Mouse (Mus musculus) T-helper 1 cell (primary cell): Measurements from ENCODE around the gene Bcl2l1.

ENCODE experiments used
- in situ Hi-C: fragments of 300-600 bp; cut with MboI, MseI; formaldehyde crosslinking; loops from one replicate; pipeline ENCODE4 v1.15.1; 2025; ENCODE audit warnings: high pct_unique_total_duplicates

The Bcl2l1 gene

GRCm38 (mm10) chr2:152740490-152740889 lies 91.0 kb downstream of the Bcl2l1 start:
- in situ Hi-C loops: no loop called here

DNA sequence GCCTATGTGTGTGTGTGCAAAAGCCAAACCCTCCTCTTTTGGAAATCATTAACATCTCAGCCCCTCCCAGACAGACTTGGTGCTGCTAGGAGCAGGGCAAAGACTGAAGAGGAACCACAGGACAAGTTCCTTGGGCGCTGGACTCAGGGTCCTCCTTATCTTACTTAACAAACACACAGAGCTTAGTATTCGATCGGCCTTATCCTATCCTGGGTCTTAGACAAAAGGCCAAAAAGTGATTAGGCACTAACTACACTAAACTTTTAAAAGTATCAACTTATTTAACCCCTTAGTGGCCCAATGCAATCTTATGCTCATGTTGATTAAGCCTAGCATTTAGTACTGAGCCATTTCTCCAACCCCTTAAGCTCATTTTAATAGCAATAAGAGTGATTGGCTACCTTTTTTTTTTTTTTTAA lies 91.7 kb downstream of the Bcl2l1 start:
- in situ Hi-C loops: no loop called here

GRCm38 (mm10) chr2:152739031-152739841 lies 92.3 kb downstream of the Bcl2l1 start:
- in situ Hi-C loops: no loop called here

DNA sequence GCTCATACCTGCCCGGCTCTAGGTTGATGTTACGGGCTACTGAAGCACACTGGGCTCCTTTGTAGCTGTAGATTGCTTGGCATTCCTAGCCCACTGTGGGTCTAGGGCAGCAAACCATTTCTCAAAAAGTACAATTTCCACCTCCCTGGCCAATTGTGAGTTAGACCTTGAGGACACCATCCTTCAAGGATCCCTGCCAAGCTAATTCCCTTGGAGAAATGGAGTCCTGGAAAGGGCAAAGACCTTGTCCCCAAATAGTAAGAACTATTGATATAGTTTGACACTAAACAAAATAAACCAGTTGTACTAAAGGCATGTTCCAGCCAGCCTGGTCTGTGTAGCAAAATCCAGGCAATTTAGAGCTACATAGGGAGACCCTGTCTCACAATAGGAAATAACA lies 93.2 kb downstream of the Bcl2l1 start:
- in situ Hi-C loops: no loop called here

DNA sequence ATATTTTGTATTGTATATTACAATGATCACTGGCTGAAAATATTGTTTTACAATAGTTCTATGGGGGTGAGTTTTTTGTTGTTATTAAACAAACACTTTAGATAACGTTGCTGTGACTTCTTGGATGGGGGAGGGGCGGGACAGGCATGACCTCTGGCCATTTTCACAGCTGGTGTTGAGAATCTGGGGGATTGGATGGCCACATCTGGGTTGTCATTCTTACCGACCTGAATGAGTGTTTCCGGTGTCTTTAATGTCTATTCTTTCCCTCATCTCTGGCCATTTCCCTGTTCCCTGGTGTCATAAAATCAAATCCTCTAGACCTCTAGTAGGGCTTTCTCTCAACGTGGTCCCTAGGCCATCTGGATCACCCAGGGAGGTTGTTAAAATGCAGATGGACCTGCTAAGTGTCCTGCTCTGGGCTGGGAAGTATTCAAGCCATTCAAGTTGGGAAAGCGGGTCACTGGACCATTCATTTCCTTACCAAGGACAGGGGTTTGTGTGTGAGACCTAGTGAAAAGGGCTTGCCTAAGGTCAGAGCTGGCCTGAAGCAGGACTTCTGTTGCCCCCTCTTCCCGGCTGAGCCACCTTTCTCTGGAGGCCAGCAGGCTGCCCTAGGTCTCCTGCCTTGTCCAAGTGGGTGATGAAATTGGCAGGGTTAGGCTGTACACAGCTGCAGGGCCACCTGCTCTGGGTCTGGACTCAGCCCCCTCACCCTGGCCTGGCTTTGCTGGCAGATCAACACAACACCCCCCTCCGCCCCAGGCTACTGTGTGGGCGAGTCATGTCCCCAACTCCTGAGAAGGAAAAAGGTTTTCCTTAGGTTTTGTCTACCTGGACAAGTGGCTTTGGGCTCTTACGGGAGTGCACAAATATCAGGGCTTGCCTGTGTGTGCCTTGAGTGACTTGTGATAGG lies 94.0 kb downstream of the Bcl2l1 start:
- in situ Hi-C loops: no loop called here

DNA sequence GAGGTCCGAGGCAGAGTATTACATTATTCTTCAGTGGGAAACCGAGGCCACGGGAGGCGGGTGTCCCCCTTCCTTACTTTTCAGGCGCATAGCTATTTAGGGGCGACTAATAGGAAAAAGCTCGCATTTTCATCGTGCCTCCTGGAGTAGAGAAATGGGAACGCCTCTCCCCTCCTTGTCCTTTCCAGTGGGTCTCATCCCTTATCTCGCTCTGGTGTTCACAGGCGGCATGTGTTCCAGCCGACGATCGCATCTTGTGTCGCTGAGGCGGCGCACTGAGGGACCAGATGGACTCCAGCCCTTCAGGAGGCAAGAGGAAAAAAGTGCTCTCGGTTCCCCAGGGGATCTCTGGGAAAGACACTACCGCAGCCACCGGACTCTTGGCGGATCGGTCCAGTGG lies 94.8 kb downstream of the Bcl2l1 start:
- in situ Hi-C loops: no loop called here

- in situ Hi-C loops: no loop called here
Observed at GRCm38 (mm10) chr2:152736090-152736601, 95.4 kb downstream of the Bcl2l1 start, which contains the start of gene Id1. Gene Id1 (plus strand): TSS chr2:152736251.

DNA sequence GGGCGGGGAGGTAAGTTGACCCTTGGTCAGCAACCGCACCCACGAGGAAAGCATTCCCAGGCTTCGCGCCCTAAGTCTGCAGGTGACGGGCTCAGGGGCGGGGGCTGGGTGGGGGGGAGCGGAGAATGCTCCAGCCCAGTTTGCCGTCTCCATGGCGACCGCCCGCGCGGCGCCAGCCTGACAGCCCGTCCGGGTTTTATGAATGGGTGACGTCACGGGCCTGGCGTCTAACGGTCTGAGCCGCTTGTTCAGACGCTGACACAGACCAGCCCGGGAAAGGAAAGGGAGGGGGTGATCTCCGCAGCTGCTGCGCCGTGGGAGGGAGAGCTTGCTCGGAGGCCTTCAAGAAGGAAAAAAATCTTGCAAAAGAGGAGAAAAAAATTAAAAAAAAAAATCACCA lies 96.5 kb downstream of the Bcl2l1 start:
- in situ Hi-C loops: no loop called here

- in situ Hi-C loops: no loop called here
Observed at GRCm38 (mm10) chr2:152734501-152734900, 97.0 kb downstream of the Bcl2l1 start.

DNA sequence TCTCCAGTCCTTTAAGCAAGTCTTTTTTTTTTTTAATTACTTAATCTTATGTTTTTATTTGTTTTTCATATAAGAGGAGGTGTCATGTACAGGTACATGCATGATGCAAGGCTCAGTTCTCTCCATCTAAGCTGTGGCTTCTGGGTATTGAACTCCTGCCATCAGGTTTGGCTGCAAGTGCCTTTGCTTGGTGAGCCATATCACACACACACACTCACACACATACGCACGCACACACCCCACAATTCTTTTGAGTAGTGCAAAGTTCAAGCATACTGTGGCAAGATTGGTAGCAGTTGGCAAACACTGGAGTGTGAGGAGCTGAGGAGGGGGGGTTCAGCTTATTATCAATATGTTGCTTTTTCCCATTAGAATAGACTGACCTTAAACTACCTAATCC lies 98.3 kb downstream of the Bcl2l1 start:
- in situ Hi-C loops: no loop called here
